Mouse (Mus musculus) bone marrow macrophage, adult 2 months (primary cell): Measurements from ENCODE around the gene Ccdc137. TPM values are rescaled to one million over a fixed set of nuclear protein-coding genes. Genes with fewer than 3 reads are reported as not detected.
"Not testable (repeated sequence)": the region's sequence is repeated elsewhere in the genome, so short reads cannot be mapped to it uniquely, and the experiment has no call there.

Source experiments
- H3K27ac ChIP-seq: 2 replicates; pipeline ENCODE4 v1.5.1; 2012; ENCODE audit warnings: low read depth, low read length; ENCODE audit not compliant: insufficient read depth
- H3K4me1 ChIP-seq: 2 replicates; pipeline ENCODE4 v1.6.1; 2012; ENCODE audit warnings: low read length; ENCODE audit not compliant: control insufficient read depth, insufficient read depth
- H3K4me3 ChIP-seq: 2 replicates; pipeline ENCODE4 v1.5.1; 2012; ENCODE audit warnings: mild to moderate bottlenecking, low read length, moderate library complexity; ENCODE audit not compliant: insufficient read depth
- CTCF ChIP-seq: IDR thresholded peaks from 2 replicates; pipeline ENCODE4 v1.5.1; 2012; ENCODE audit warnings: low read depth, mild to moderate bottlenecking, low read length, moderate library complexity
- POLR2A ChIP-seq: IDR thresholded peaks from 2 replicates; pipeline ENCODE4 v1.6.1; 2012; ENCODE audit warnings: mild to moderate bottlenecking, low read depth, low read length, borderline replicate concordance
- polyA plus RNA-seq: library from polyadenylated mRNA; stranded (reverse); fragments of >200 nt; gene quantifications from 2 replicates; pipeline ENCODE4 v1.2.4, GENCODE M21; 2012; ENCODE audit not compliant: missing spikeins, insufficient read depth, insufficient read length

Ccdc137 gene
- polyA plus RNA-seq = 9.9 and 16.6 TPM in 2 replicates

DNA sequence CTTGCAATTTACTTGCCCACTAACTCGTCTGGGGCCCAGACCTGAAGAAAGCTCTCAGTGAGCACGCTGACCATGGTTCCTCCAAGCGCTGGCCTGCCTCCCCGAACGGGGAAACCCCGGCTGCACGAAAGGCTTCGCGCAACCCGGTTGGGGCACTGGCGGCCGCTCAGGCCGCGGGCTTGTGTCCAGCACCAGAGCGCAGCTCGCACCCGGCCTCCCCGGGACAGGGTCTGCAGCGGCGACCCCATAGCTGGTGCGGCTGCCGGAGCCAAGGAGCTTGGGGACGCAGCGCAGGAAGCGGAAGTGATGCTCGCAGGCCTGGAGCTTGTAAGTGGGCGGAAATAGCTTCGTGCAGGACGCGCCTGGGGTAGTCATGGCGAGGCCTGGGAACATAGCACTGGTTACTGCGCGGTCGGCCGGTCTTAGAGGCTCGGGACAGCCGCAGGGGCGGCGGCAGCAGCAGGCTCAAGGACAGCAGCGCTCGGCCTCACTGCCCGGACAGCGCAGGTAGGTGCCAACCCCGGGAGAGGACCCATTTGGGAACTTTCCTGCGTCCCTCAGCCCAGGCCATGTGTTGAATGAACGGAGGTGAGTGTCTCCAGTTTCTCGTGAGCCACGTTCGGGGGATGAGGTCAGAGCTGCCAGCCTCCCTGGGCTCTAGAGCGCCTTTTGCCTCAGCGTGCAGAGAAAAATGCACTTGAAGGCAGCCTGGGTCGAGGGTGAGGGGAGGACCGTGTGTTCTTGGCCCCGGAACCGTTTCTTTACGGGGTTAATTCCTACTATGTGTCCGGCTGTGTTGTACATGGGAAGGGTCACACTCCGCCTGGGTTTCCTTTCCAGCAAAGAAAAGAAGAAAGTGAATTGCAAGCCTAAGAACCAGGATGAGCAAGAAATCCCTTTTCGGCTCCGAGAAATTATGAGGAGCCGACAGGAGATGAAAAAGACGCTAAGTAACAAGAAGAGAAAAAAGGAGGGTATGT lies at the start of gene Ccdc137, which contains the start of gene Oxld1:
Gene Ccdc137, plus strand, starts transcription at position 344 of the 980 bp plus-strand sequence.
Gene Oxld1, minus strand, starts transcription at position 297 of the 980 bp plus-strand sequence.
- H3K4me1 ChIP-seq = peaks cover 15% of the 10 kb centered on the region
- H3K4me3 ChIP-seq = peak within 1 kb of the TSS; percentile 78
- peak within 1 kb of the TSS; percentile 89 for H3K27ac ChIP-seq
- TF ChIP-seq CTCF (no peak), POLR2A (no peak)

DNA sequence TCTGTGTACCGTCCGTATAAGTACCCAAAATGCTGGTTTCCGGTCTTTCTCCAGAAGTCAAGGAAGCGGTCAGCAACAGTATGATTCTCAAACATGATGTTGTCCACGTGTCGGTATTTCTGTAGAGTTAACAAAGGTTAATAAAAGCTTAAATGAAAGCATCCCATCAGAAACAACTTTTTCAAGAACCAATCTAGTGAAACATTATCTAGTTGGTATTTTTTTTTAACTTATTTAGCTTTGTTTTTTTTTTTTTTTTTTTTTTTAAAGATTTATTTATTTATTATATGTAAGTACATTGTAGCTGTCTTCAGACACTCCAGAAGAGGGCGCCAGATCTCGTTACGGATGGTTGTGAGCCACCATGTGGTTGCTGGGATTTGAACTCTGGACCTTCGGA lies 44.3 kb upstream of the Ccdc137 start:
- not testable (repeated sequence) for H3K27ac ChIP-seq, H3K4me1 ChIP-seq, H3K4me3 ChIP-seq

GRCm38 (mm10) chr11:120417852-120418251 lies 40.1 kb upstream of the Ccdc137 start:
- Histone ChIP-seq H3K27ac (no peak overlapping the region), H3K4me1 (peaks cover 5% of the 10 kb centered on the region), H3K4me3 (no peak overlapping the region)
- TF ChIP-seq CTCF (no peak), POLR2A (no peak)

GRCm38 (mm10) chr11:120418592-120418991 lies 39.3 kb upstream of the Ccdc137 start:
- Histone ChIP-seq H3K4me3 (no peak overlapping the region), H3K4me1 (peaks cover 5% of the 10 kb centered on the region), H3K27ac (no peak overlapping the region)
- TF ChIP-seq POLR2A (no peak), CTCF (no peak)

GRCm38 (mm10) chr11:120422651-120423568 lies 35.0 kb upstream of the Ccdc137 start:
- Histone ChIP-seq H3K4me3 (no peak overlapping the region), H3K4me1 (peaks cover 5% of the 10 kb centered on the region), H3K27ac (no peak overlapping the region)
- TF ChIP-seq POLR2A (no peak), CTCF (no peak)

DNA sequence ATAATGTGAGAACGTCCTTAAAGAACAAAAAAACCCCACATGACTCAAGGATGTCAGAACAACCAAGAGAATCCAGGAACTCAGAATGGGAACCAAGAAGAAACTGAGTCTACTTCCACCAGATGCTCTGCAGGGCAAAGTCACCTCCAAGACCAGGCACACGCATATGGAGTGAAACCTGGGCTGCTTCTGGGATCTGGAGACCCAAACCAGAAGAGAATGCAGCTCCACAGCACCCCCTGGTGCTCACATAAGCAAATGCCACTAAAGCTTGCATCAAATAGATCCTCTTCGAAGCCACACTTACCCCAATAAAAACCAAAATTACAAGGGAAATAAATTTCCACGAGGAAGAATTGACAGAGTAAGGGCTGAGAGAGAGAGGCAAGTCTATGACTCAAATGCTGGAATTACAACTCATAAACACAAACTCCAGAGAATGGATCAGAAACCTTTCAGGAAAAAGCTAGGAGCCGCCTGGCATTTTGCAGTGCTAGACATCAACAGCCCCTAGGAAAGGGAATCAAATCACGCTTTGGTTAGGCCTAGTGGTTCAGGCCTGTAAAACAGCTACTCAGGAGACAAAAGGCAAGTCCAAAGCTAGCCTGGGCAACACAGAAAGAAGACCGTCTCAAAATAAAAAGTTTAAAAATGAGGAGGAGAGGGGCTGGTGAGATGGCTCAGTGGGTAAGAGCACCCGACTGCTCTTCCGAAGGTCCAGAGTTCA lies 34.2 kb upstream of the Ccdc137 start:
- no peak overlapping the region for H3K4me3 ChIP-seq
- TF ChIP-seq POLR2A (no peak), CTCF (peak; percentile 77)
- no peak overlapping the region for H3K27ac ChIP-seq
- peaks cover 5% of the 10 kb centered on the region for H3K4me1 ChIP-seq

- Histone ChIP-seq H3K4me3 (no peak overlapping the region), H3K27ac (no peak overlapping the region), H3K4me1 (no peaks in the 10 kb centered on the region; the same call in 1 of the 2 replicates)
- TF ChIP-seq CTCF (no peak), POLR2A (no peak)
Measured at GRCm38 (mm10) chr11:120426727-120427126, 31.2 kb upstream of the Ccdc137 start.

DNA sequence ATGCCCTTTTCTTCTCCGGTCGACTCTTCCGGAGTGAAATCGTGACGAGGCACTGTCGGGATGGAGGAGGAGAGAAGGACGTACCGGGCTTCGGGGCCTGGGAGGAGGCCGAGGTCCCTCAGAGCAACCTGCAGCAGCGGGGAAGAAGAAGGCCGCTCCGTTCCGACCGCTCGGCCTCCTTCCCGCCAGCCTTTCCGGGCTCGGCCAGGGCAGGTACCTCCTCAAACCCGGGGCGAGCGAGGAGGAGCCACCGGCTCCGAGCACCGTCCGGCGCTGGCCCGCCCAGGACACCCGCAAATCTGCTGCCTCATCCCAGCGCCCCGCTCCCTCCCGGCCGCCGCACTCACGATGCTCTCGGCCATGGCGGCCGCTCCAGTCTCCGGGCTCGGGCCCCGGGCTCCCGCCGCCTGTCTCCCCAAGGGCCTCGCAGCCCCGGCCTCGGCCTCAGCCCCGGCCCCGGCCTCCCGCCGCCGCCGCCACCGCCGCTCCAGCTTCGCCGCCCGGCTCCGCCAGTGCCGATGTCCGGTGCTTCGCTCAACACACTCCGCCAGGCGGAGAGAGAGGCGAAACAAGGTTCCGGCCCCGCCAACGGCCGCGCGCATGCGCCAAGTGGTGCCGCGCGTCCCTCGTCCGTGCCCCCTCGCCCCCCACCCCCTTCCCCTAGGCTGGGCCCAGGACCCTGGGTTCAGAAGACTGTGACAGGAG lies 20.6 kb upstream of the Ccdc137 start, which contains the start of gene Nploc4:
Gene Nploc4, minus strand, starts transcription at position 557 of the 705 bp plus-strand sequence.
- peaks cover 9% of the 10 kb centered on the region for H3K4me1 ChIP-seq
- peak within 1 kb of the TSS; percentile 79 for H3K4me3 ChIP-seq
- no peak for TF ChIP-seq CTCF
- no peak for TF ChIP-seq POLR2A
- peak within 1 kb of the TSS; percentile 62 for H3K27ac ChIP-seq
